Mouse (Mus musculus) forebrain, postnatal 0 days (tissue): ENCODE measurements at regions not wholly inside any gene's neighbourhood (a gene's known extent, or its start where the extent isn't known, plus 50 kb on each side); places are given as distances from the start of the nearest gene placed in this dataset.
A peak's percentile ranks its signal among the peaks of the same experiment; 100 is the strongest.

Experiments
- ATAC-seq: fragments of 200-750 bp; cut with Nextera tagmentation; 2 replicates; pipeline ENCODE4 v1.8.0; 2017; ENCODE audit warnings: mild to moderate bottlenecking, moderate library complexity
- DNase-seq: peaks from one replicate; pipeline ENCODE4 v3.0.0-alpha.2; 2015
- H3K27ac ChIP-seq: fragments of 300-500 bp; sonication (generic); 2 replicates; pipeline ENCODE4 v1.5.1; 2014; ENCODE audit warnings: low read depth, mild to moderate bottlenecking, antibody characterized with exemption, low read length, moderate library complexity, mixed read lengths
- H3K27me3 ChIP-seq: fragments of 300-500 bp; sonication (generic); 2 replicates; pipeline ENCODE4 v1.6.1; 2014; ENCODE audit warnings: mild to moderate bottlenecking, low read length, mixed read lengths; ENCODE audit not compliant: insufficient read depth
- H3K36me3 ChIP-seq: fragments of 300-500 bp; sonication (generic); 2 replicates; pipeline ENCODE4 v1.6.1; 2014; ENCODE audit warnings: mild to moderate bottlenecking, moderate library complexity; ENCODE audit not compliant: insufficient read depth
- H3K4me1 ChIP-seq: fragments of 300-500 bp; sonication (generic); 2 replicates; pipeline ENCODE4 v1.6.1; 2014; ENCODE audit warnings: antibody characterized with exemption; ENCODE audit not compliant: insufficient read depth
- H3K4me2 ChIP-seq: fragments of 300-500 bp; sonication (generic); 2 replicates; pipeline ENCODE4 v1.6.1; 2014; ENCODE audit warnings: low read depth, mild to moderate bottlenecking, moderate library complexity
- H3K4me3 ChIP-seq: fragments of 300-500 bp; sonication (generic); 2 replicates; pipeline ENCODE4 v1.5.1; 2014; ENCODE audit warnings: low read depth, low read length, mixed read lengths
- H3K9ac ChIP-seq: fragments of 300-500 bp; sonication (generic); 2 replicates; pipeline ENCODE4 v1.6.1; 2014; ENCODE audit warnings: mild to moderate bottlenecking
- H3K9me3 ChIP-seq: fragments of 300-500 bp; sonication (generic); 2 replicates; pipeline ENCODE4 v1.6.1; 2016; ENCODE audit warnings: low read length
- CTCF ChIP-seq: sonication (generic); IDR thresholded peaks from 2 replicates; pipeline ENCODE4 v1.5.1; 2016; ENCODE audit warnings: antibody characterized with exemption, control low read depth, low read depth
- WGBS: fragments of 180-500 bp; shearing (Covaris S2); extraction: QIAGEN DNeasy Blood & Tissue Kit; methylation state at CpG from one replicate; pipeline ENCODE4 v1.1.7; 2014; 5-methylcytosine and 5-hydroxymethylcytosine counted together

DNA sequence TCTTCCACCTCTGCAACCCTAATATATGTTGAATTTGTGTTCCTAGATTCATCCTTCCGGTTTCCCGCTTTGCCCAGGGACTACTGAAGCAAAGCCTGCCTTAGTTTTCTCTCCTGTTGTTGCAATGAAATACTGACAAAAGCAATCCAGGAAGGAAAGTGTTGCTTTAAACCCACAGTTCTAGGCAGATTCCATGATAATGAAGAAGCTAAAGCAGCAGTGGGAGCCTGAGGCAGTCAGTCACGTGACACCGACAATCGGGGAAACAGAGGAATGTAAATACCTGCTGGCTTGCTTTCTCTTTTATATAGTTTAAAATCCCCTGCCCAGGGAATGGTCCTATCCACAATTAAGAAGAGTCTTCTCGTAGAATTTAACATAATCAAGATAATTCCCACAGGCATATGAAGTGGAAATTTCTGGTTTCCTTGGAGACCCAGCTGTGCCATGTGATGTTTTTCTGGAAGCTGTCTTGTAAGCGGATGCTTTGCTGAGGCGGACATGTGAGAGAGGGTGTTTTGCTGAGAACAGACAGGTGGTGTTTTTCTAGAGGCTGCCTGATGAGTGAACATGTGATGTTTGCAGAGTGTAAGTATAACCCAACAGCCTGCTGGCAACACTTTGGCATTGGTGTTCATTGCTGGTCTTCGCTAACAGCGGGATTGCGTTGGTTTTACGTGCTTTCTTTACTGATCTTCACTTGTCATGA is 398.0 kb downstream of the Prim2 start:
- WGBS, result 43% methylated on average over 12 of the region's 12 CpGs
- Histone ChIP-seq H3K4me3 (0 out of 2 replicates have a peak overlapping the region, but pooled peaks have one; percentile 2), H3K4me2 (peak overlapping the region; percentile 29), H3K4me1 (no peaks in the 10 kb centered on the region), H3K27ac (peak overlapping the region; percentile 68), H3K9me3 (no peaks in the 10 kb centered on the region), H3K27me3 (no peaks in the 10 kb centered on the region), H3K9ac (no peak overlapping the region), H3K36me3 (no peaks in the 10 kb centered on the region)
- no peak for TF ChIP-seq CTCF
- ATAC-seq (peak; percentile 93), DNase-seq (peak; percentile 73)

DNA sequence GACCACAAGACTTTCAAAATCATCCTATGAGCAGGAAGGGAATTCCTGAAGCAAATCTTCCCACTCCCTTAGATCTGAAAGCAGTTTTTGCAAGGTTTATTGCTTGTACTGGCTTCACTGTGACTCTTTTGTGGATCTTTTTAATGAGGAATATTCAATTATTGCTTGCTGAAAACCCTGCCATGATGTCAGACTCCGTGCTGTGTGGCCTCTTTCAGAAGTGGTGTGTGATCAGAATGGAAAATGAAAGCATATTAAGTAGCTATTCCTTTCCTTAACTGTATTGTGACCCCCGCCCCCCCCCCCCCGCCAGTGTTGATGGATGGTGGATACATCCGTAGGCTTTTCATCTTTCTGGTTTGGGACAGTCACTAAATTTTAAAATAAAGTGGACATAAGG is 400.4 kb downstream of the Prim2 start:
- H3K36me3 ChIP-seq, result no peaks in the 10 kb centered on the region
- H3K4me1 ChIP-seq, result no peaks in the 10 kb centered on the region
- 21% methylated on average over 4 of the region's 4 CpGs for whole genome bisulfite sequencing
- no peak for ATAC-seq
- no peak overlapping the region for H3K9ac ChIP-seq
- TF ChIP-seq CTCF, result no peak
- no peak overlapping the region for H3K27ac ChIP-seq
- H3K27me3 ChIP-seq, result no peaks in the 10 kb centered on the region
- H3K4me2 ChIP-seq, result no peak overlapping the region
- DNase-seq, result no peak
- no peak overlapping the region for H3K4me3 ChIP-seq
- no peaks in the 10 kb centered on the region for H3K9me3 ChIP-seq

DNA sequence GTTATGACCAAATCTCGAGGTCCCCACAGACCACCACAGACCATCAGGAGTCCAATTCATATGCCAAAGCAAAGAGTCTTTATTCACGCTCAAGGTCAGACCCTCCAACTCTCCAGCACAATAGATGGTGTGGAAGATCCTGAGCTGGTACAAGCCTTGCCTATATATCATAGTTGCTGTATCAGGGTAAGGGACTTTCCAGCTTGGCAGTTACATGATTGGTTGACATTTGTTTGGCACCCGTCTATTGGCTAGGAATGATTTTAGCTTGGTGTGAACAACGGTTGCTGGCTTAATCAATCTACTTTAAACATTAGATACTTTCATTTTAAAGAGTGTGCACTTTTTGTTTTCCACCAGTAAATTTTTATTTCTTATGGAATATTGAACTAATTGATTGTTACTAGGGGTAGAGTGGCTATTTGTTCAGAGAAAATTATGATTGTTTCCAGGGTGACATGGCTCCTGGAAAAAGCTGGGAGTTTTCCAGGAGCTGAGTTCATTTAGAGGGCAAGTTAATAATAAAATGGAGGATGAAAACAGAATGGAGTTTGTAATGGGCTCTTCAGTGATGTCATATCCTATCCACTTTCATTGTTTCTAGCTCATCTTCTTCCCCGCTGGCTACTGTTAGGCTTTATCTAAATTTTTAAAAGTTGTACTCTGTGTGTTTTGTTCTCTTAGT is 403.7 kb downstream of the Prim2 start:
- Histone ChIP-seq H3K27me3 (no peaks in the 10 kb centered on the region), H3K36me3 (no peaks in the 10 kb centered on the region), H3K27ac (no peak overlapping the region), H3K9me3 (no peaks in the 10 kb centered on the region), H3K4me3 (no peak overlapping the region), H3K4me2 (no peak overlapping the region), H3K9ac (no peak overlapping the region), H3K4me1 (no peaks in the 10 kb centered on the region)
- no peak for TF ChIP-seq CTCF
- no peak for DNase-seq
- ATAC-seq, result no peak
- WGBS, result 77% methylated on average over 5 of the region's 5 CpGs

GRCm38 (mm10) chr1:33249474-33249873 is 420.1 kb downstream of the Prim2 start:
- no peak overlapping the region for H3K27ac ChIP-seq
- no peaks in the 10 kb centered on the region for H3K4me1 ChIP-seq
- no peaks in the 10 kb centered on the region for H3K27me3 ChIP-seq
- H3K4me3 ChIP-seq, result no peak overlapping the region
- H3K4me2 ChIP-seq, result no peak overlapping the region
- DNase-seq, result no peak
- peak; percentile 78 for ATAC-seq
- H3K9me3 ChIP-seq, result no peaks in the 10 kb centered on the region
- 76% methylated on average over 5 of the region's 5 CpGs for WGBS
- H3K36me3 ChIP-seq, result no peaks in the 10 kb centered on the region
- TF ChIP-seq CTCF, result no peak
- no peak overlapping the region for H3K9ac ChIP-seq

- Histone ChIP-seq H3K9ac (no peak overlapping the region), H3K4me2 (no peak overlapping the region), H3K36me3 (no peaks in the 10 kb centered on the region), H3K27ac (peak overlapping the region; percentile 21; the same call in 1 of the 2 replicates), H3K4me1 (no peaks in the 10 kb centered on the region), H3K9me3 (no peaks in the 10 kb centered on the region), H3K4me3 (no peak overlapping the region), H3K27me3 (no peaks in the 10 kb centered on the region)
- ATAC-seq, result no peak
- TF ChIP-seq CTCF, result no peak
- DNase-seq, result no peak
- 93% methylated on average over 6 of the region's 6 CpGs for WGBS
Measured at GRCm38 (mm10) chr1:33247076-33247475, 422.5 kb downstream of the Prim2 start.

DNA sequence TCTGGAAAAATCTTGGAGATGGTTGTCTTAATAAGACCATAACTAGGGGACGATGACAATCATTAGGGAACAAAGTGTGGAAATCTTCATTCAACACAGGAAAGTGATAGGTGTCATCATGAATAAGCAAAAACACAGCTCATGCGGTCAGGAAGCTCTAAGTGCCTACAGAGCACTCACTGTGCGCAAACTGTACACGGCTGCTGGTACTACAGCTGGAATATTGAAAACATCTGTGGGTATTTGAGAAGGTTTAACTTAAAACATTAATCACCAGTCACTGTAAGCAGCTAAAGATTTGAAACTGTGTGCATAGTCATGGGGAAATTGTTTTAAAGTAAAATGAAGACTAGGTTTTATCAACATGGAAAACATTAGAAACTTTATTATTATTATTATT is 424.4 kb downstream of the Prim2 start:
- H3K4me2 ChIP-seq, result no peak overlapping the region
- H3K4me1 ChIP-seq, result no peaks in the 10 kb centered on the region
- WGBS, result 92% methylated on average over 4 of the region's 4 CpGs

GRCm38 (mm10) chr1:33244691-33245090 is 424.9 kb downstream of the Prim2 start:
- DNase-seq, result no peak
- no peaks in the 10 kb centered on the region for H3K9me3 ChIP-seq
- no peak overlapping the region for H3K4me2 ChIP-seq
- H3K4me3 ChIP-seq, result no peak overlapping the region
- no peak overlapping the region for H3K9ac ChIP-seq
- TF ChIP-seq CTCF, result no peak
- ATAC-seq, result no peak
- no peaks in the 10 kb centered on the region for H3K27me3 ChIP-seq
- H3K27ac ChIP-seq, result no peak overlapping the region
- no peaks in the 10 kb centered on the region for H3K36me3 ChIP-seq
- 94% methylated on average over 8 of the region's 8 CpGs for WGBS
- no peaks in the 10 kb centered on the region for H3K4me1 ChIP-seq

More for the DNA sequence above, 424.4 kb downstream of the Prim2 start:
- DNase-seq (no peak), ATAC-seq (no peak)
- no peaks in the 10 kb centered on the region for H3K36me3 ChIP-seq
- H3K9ac ChIP-seq, result no peak overlapping the region
- H3K27me3 ChIP-seq, result no peaks in the 10 kb centered on the region
- no peak for TF ChIP-seq CTCF
- no peaks in the 10 kb centered on the region for H3K9me3 ChIP-seq
- no peak overlapping the region for H3K4me3 ChIP-seq
- H3K27ac ChIP-seq, result no peak overlapping the region
